Mouse (Mus musculus): Measurements from ENCODE around the gene Rreb1.

The Rreb1 gene

DNA sequence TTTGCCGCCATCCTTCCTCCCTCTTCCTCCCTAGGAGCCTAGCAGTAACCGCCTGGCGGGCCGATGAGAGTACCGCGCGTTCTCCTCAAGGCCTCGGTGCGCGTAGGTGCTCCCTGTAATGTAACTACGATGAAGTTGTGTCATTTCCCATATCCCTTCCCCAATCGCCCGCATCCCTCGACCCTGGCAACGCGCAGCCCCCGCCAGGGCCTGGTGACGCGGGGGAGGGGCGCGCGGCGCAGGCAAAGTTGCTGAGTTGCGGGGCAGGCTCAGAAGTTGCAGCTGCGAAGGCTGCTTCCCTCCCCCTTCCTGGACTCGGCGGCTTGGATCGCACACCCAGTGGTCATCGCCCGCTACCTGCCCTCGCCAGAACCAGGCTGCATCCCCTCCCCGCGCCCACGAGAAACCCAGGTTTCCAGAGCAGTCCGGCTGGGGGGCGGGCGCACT is at the start of gene Rreb1:
Gene Rreb1, plus strand, starts transcription at position 254 of the 447 bp plus-strand sequence.
- peak; percentile 44 for DNase-seq (ENCODE audit: low read depth, low spot score)

- DNase-seq (ENCODE audit: low read depth, low spot score): no peak
Measured at GRCm38 (mm10) chr13:37728551-37728950, 49.6 kb upstream of the Rreb1 start.

GRCm38 (mm10) chr13:37731914-37732693 is 46.1 kb upstream of the Rreb1 start:
- DNase-seq (ENCODE audit: low read depth, low spot score): no peak

- DNase-seq (ENCODE audit: low read depth, low spot score): no peak
Measured at GRCm38 (mm10) chr13:37734501-37734900, 43.7 kb upstream of the Rreb1 start.

DNA sequence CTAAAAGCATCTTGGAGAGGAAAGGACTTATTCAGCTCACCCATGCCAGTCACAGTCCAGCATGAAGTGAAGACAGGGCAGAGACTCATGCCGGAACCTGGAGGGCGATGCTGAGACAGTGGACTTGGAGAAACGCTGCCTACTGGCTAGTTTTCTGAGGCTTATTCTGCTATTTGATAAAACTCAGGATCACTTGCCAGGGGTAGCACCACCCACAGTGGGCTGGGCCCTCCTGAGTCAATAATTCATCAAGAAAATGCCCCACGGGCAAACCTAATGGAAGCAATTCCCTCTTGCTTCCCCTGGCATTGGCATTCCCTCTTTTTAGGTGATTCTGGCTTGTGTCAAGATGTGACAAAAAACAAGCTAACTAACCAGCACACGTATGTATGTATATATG is 38.1 kb upstream of the Rreb1 start:
- no peak for DNase-seq (ENCODE audit: low read depth, low spot score)

DNA sequence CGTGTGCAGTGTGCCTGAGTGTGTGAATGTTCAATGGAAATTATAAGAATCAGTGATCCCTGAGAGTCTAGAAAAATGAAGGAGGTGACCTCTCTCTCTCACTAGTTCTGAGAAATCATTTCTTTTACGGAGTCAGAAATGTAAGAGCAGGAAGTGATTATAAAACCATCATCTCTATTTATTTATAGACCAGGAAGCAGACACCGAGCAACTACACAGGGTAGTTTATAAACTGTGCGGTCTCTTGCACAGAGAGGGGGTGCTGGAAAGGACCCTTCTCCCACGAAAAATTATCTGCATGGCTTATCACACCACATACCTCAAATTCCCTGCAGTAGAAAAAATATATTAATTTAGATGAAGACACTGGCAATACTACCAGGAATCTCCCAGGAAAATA is 37.4 kb upstream of the Rreb1 start:
- no peak for DNase-seq (ENCODE audit: low read depth, low spot score)

GRCm38 (mm10) chr13:37742248-37742647 is 36.0 kb upstream of the Rreb1 start:
- no peak for DNase-seq (ENCODE audit: low read depth, low spot score)

DNA sequence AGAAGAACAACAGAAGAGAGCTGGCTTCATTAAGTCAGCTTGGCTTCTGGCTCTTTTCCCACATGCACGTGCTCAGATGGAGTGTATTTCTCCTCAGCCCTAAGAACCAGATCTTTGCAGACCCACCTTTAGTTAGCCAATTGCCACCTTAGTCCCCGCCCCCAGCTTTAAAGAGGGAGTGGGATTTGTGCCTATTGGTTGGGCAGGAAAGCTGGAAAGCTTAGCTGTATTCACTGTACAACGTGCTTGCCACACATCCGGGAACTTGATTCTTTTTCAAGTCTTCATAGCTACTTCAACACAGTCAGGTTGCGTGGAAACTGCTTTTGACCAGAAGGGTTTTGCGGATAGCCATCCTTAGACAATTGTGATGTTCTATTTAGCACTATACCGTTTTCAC is 30.7 kb upstream of the Rreb1 start:
- no peak for DNase-seq (ENCODE audit: low read depth, low spot score)

DNA sequence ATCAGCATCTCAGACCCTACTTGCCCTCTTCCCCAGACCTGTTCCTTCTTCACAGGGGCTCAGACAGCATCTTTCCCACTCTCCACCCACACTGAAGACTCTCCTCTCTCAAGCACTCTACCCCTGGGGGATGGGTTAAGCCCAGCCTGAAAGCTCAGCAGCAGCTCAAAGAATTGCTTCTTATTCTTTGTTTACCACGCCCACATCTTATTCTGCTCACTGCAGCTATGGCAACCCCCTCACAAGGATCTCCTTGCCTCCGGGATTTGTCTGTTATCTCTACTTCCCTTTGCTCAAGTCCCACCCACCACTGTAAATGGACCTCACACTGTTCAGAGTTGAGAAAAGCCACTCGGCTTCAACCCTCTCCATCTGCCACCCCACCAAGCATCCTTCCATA is 28.7 kb upstream of the Rreb1 start:
- DNase-seq (ENCODE audit: low read depth, low spot score): no peak

DNA sequence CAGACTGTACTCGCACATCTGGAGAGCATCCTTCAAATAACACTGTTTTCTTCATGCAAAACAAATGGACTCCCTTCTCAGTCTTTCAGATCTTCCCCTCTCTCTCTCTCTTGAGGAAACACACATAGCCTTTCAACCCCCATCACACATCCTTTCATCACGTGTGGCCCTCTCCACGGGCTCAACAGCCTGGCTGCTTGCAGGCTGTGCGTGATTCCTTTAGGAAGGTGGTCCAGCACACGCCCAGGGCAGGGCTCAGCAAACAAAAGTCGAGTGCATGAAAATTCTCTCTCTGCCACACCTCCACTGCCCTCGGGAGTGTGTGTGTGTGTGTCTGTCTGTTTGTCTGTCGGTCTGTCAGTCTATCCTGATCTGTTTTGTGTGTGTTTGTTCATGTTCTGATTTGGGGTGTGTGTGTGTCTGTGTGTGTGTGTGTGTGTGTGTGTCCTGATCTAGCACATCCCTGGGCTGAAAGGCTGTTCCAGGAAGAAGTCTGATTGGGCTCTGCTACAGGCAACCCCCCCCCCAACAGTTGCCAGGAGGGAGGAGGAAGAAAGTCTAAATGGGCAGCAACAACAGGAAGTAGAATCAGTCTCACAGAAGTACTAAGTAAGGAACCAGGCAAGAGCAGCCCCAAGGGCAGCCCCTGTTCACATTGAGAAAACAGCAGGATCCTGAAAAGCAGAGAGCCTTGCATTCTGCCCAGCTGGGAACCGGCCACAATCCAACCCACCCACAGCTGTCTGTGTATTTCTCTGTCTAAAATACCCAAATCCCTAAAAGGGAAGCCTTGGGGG is 26.8 kb upstream of the Rreb1 start:
- peak; percentile 65 for DNase-seq (ENCODE audit: low read depth, low spot score)

DNA sequence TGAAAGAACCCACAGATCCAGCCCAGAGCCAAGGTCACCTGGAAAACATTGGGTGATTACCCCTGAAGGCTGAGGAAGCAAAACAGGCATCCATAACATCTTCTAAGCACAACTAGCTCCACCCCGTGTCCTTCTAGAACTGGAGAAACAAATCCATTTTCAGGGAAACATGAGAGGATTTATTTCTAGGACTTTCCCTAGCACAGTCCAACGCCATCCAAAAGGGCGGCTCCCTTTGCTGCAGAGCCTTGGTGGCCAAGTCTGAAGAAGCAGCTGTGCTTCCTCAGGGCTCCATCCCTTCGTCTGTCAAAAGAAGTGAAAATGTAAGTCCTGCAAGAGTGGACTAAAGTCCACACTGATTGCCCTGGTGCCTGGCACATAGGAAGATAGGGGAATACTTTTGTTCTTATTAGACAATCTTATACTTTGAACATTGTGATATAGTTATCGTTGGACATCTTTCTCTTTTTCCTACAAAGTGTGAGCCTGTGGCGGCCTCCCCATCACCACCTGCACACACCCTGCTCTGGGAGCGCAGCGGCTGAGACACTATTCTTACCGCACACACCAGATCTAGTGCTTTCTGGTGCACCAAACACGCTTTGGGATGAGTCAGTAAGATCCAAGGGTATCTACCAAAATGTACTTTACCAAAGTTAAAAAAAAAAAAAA is 18.7 kb upstream of the Rreb1 start:
- DNase-seq (ENCODE audit: low read depth, low spot score): no peak

DNA sequence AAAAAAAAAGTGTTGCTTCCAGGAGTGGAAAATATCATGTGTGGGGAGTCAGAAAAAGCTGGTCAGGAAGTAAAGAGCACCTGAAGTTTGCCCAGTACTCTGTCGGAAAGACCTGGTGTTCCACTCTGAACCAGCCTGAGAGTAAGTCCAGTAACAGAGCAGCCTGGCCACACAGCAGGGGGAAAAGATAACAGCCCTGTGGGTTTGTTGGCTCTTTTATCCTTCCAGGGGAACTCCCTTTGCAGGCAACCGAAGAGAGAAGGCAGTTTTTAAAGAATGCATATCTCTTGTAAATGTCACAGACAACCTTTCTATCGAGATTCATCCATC is 18.2 kb upstream of the Rreb1 start:
- DNase-seq (ENCODE audit: low read depth, low spot score): peak; percentile 27

DNA sequence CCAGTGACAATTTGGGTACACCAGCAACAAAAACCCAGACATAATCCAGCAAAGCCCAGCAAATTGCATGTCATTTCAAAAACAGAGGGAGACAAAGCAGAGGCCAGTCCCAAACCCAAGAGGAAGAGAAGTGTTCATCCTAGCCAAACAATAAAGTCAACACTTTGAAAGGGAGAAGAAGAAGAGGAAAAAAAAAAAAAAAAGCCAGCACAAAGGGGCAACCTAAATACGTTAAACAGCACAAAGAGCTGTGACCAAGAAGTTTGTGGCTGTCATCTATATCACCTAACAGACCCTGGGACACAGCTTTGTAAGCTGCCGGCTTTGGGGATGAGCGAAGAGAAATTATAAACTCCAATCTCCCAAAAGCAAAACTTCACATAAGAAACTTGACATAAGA is 17.8 kb upstream of the Rreb1 start:
- DNase-seq (ENCODE audit: low read depth, low spot score): no peak

DNA sequence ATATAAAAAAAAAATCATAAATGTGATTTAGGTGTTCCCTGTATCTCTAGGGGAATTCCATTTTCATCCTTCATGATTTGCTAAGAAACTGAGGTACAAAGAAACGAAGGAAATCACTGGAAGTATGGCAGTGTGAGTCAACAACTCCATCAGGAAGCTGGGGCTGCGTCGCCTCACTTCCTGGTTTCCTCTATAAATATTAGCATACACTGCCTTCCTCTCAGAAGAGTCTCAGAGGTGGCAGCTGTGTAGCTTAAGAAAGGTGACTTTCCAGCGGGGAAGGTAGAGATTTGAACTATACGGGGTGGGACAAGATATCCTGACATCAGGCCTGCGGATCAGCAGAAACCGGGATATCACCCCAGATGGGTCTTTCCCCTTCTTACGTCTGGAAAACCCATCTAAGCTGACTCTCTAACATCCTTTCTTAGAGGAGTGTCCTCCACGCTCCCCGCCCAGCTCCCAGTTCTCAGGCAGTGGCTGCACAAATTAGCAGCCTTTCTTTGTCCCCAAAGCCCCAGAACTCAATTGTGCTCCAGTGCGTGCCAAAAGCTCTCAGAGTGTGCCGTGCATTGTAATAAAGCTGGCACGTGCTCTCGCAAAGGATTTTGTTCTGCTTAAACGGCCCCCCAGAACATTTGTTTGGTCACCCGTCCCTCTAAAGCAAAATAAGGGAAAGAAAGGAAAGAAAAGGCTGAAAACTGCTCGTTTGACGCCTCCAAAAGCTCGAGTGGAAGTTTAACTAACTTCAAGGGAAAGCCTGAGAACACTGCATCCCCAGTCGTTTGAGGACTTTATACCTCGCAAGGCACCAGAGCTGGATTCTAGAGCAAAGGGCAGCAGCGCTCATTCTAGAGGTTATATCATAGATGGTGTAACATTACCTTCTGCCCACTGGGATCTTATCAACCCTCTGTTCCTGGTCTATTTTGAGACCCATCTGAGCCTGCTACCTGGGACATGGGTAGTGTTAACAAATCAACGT is 17.0 kb upstream of the Rreb1 start:
- DNase-seq (ENCODE audit: low read depth, low spot score): no peak

GRCm38 (mm10) chr13:37763800-37764407 is 14.3 kb upstream of the Rreb1 start:
- DNase-seq (ENCODE audit: low read depth, low spot score): no peak

- no peak for DNase-seq (ENCODE audit: low read depth, low spot score)
Measured at GRCm38 (mm10) chr13:37769777-37770176, 8.4 kb upstream of the Rreb1 start.

- no peak for DNase-seq (ENCODE audit: low read depth, low spot score)
Measured at GRCm38 (mm10) chr13:37773476-37773875, 4.7 kb upstream of the Rreb1 start.

DNA sequence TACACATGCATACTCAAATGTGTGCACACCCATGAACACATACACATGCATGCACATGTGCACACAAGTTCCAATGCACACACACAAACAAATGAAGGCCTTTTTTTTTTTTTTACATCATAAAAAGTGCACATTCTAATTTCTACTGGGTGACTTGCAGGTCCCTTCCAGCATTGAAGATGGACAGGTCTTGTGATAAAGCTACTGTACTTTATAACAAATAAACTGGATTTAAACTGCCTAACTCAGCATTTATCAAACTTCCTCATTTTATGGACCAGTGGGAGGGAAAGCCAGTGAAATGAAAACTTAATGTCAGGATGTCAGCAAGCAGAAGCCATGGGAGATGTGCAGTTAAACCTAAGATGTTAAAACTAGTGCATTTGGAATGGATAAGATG is 1.5 kb upstream of the Rreb1 start:
- no peak for DNase-seq (ENCODE audit: low read depth, low spot score)

DNA sequence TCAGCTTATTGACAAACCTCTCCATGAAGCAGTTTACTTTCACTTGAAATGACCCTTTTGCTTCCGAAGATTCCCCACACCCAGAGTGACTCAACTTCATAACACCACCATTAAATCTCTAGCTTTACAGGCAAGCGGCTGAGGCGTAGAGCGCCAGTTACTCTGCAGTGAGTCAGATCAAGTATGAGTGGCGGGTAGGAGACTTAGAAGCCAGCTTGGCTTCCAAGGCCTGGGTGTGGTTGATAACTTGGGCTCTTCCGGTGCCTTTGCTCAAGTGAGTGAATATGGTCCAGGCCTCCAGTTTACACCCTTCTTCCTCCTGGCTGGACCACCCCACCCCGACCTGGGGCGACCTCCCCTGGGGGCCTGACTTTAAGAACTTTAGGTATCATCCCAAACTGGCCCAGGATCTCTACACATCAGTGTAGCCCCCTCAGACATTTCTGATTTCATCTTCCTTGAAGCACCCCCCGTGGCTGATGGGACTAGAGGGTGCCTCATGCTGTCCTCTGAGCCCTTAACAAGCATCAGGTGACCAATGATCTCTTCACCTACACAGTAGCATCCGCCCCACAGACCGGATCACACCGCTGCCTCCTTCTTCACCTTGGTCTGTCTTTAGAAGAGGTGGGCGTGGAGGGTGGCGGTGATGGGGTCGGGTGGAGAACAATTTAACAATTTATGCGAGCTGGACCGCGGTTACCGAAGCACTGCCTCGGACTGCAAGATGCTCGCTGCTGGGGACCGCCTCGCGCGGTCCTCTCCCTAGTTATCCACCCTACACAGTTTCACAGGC is 651 bp upstream of the Rreb1 start:
- DNase-seq (ENCODE audit: low read depth, low spot score): peak; percentile 13
